Mouse (Mus musculus) E14TG2a.4 (cell line): Measurements from ENCODE around the gene Ankle2.

Experiments used
- CTCF ChIP-seq: conservative IDR thresholded peaks from 2 replicates; pipeline ENCODE4 v1.5.1; 2014; ENCODE audit warnings: low read length
- NANOG ChIP-seq: IDR thresholded peaks from 2 replicates; pipeline ENCODE4 v1.6.1; 2014; ENCODE audit warnings: borderline replicate concordance, low read length, mixed read lengths
- POU5F1 ChIP-seq: IDR thresholded peaks from 2 replicates; pipeline ENCODE4 v1.6.1; 2014; ENCODE audit warnings: low read length, borderline replicate concordance

- TF ChIP-seq CTCF (no peak), NANOG (no peak), POU5F1 (no peak)
Measured at GRCm38 (mm10) chr5:110222757-110223156, 8.0 kb upstream of the Ankle2 start.
